Mouse (Mus musculus) embryonic facial prominence, embryonic 15.5 days (tissue): Measurements from ENCODE around the gene 1700015G11Rik. TPM values are rescaled to one million over a fixed set of nuclear protein-coding genes. Genes with fewer than 3 reads are reported as not detected.
A peak's percentile ranks its signal among the peaks of the same experiment; 100 is the strongest.

Experiments
- ATAC-seq: fragments of 200-750 bp; cut with Nextera tagmentation; 2 replicates; pipeline ENCODE4 v1.8.0; 2017; ENCODE audit warnings: low read depth, moderate TSS enrichment; ENCODE audit not compliant: insufficient number of reproducible peaks, low FRiP score, low TSS enrichment
- H3K27ac ChIP-seq: fragments of 300-500 bp; sonication (generic); replicated peaks from 2 replicates; pipeline ENCODE4 v1.5.1; 2015; ENCODE audit warnings: mild to moderate bottlenecking, inconsistent platforms
- H3K27me3 ChIP-seq: fragments of 300-500 bp; sonication (generic); 2 replicates; pipeline ENCODE4 v1.6.1; 2015; ENCODE audit warnings: inconsistent platforms
- H3K36me3 ChIP-seq: fragments of 300-500 bp; sonication (generic); 2 replicates; pipeline ENCODE4 v1.6.1; 2015; ENCODE audit warnings: mild to moderate bottlenecking, inconsistent platforms
- H3K4me1 ChIP-seq: fragments of 300-500 bp; sonication (generic); 2 replicates; pipeline ENCODE4 v1.6.1; 2015; ENCODE audit warnings: inconsistent platforms
- H3K4me2 ChIP-seq: fragments of 300-500 bp; sonication (generic); replicated peaks from 2 replicates; pipeline ENCODE4 v1.6.1; 2015; ENCODE audit warnings: mild to moderate bottlenecking, inconsistent platforms
- H3K4me3 ChIP-seq: fragments of 300-500 bp; sonication (generic); replicated peaks from 2 replicates; pipeline ENCODE4 v1.5.1; 2015; ENCODE audit warnings: mild to moderate bottlenecking, inconsistent platforms
- H3K9ac ChIP-seq: fragments of 300-500 bp; sonication (generic); 2 replicates; pipeline ENCODE4 v1.6.1; 2015; ENCODE audit warnings: inconsistent platforms
- H3K9me3 ChIP-seq: fragments of 300-500 bp; sonication (generic); replicated peaks from 2 replicates; pipeline ENCODE4 v1.6.1; 2016; ENCODE audit warnings: inconsistent platforms
- WGBS: fragments of 180-500 bp; shearing (Covaris S2); methylation state at CpG from one replicate; pipeline ENCODE4 v1.1.7; 2015; 5-methylcytosine and 5-hydroxymethylcytosine counted together
- polyA plus RNA-seq: library from polyadenylated mRNA; unstranded; fragments of >200 nt; fragmentation: Nextera tagmentation; extraction: Ambion mirVana; gene quantifications from 2 replicates; pipeline ENCODE4 v1.2.1, GENCODE M21; 2015

The 1700015G11Rik gene
- polyA plus RNA-seq, 1 experiment from 2014 or later: not detected

- peak within 1 kb of the TSS; percentile 29 for H3K9ac ChIP-seq
Measured at GRCm38 (mm10) chr7:52005511-52006295, 9.8 kb downstream of the 1700015G11Rik start, which contains the start of gene Svip. Gene Svip (minus strand): TSS chr7:52006018.

GRCm38 (mm10) chr7:51991020-51991419, 24.5 kb downstream of the 1700015G11Rik start:
- Histone ChIP-seq H3K9ac (no peak overlapping the region), H3K4me1 (no peaks in the 10 kb centered on the region), H3K4me2 (no peak overlapping the region), H3K27ac (no peak overlapping the region), H3K27me3 (no peaks in the 10 kb centered on the region), H3K36me3 (no peaks in the 10 kb centered on the region), H3K4me3 (no peak overlapping the region), H3K9me3 (no peaks in the 10 kb centered on the region)
- ATAC-seq: no peak
- 88% methylated on average over 3 of the region's 3 CpGs for WGBS

More at GRCm38 (mm10) chr7:52005511-52006295, 9.8 kb downstream of the 1700015G11Rik start, which contains the start of gene Svip:
- H3K9me3 ChIP-seq: no peaks in the 10 kb centered on the region
- peak within 1 kb of the TSS; percentile 90 for H3K4me2 ChIP-seq
- H3K27ac ChIP-seq: 0 out of 2 replicates have a peak within 1 kb of the TSS, but pooled peaks have one; percentile 28
- H3K36me3 ChIP-seq: no peaks in the 10 kb centered on the region
- 0 out of 2 replicates have a peak, but pooled peaks cover 5% of the 10 kb centered on the region for H3K4me1 ChIP-seq
- peak within 1 kb of the TSS; percentile 62 for H3K4me3 ChIP-seq
- peak; percentile 94 for ATAC-seq
- H3K27me3 ChIP-seq: peaks cover 10% of the 10 kb centered on the region
- 1% methylated on average over 41 of the region's 47 CpGs for WGBS

- no peaks in the 10 kb centered on the region for H3K9me3 ChIP-seq
- H3K27ac ChIP-seq: no peak overlapping the region
- WGBS: 60% methylated on average over 6 of the region's 6 CpGs
- no peaks in the 10 kb centered on the region for H3K36me3 ChIP-seq
- H3K4me1 ChIP-seq: peaks cover 3% of the 10 kb centered on the region; the same call in 1 of the 2 replicates
- ATAC-seq: no peak
- H3K4me2 ChIP-seq: no peak overlapping the region
- H3K27me3 ChIP-seq: no peaks in the 10 kb centered on the region
- no peak overlapping the region for H3K4me3 ChIP-seq
- no peak overlapping the region for H3K9ac ChIP-seq
Measured at GRCm38 (mm10) chr7:51986909-51987308, 28.6 kb downstream of the 1700015G11Rik start.

GRCm38 (mm10) chr7:51985763-51986162, 29.8 kb downstream of the 1700015G11Rik start:
- no peak overlapping the region for H3K9ac ChIP-seq
- no peak overlapping the region for H3K4me2 ChIP-seq
- no peaks in the 10 kb centered on the region for H3K9me3 ChIP-seq
- no peaks in the 10 kb centered on the region for H3K27me3 ChIP-seq
- H3K36me3 ChIP-seq: no peaks in the 10 kb centered on the region
- H3K27ac ChIP-seq: no peak overlapping the region
- H3K4me3 ChIP-seq: no peak overlapping the region
- H3K4me1 ChIP-seq: peaks cover 3% of the 10 kb centered on the region; the same call in 1 of the 2 replicates
- WGBS: 66% methylated on average over 6 of the region's 6 CpGs
- peak; percentile 55; the same call in 1 of the 2 replicates for ATAC-seq

GRCm38 (mm10) chr7:51982303-51982702, 33.2 kb downstream of the 1700015G11Rik start:
- Histone ChIP-seq H3K27me3 (no peaks in the 10 kb centered on the region; the same call in 1 of the 2 replicates), H3K9ac (no peak overlapping the region), H3K36me3 (no peaks in the 10 kb centered on the region), H3K4me2 (no peak overlapping the region), H3K27ac (no peak overlapping the region), H3K4me3 (no peak overlapping the region), H3K9me3 (no peaks in the 10 kb centered on the region), H3K4me1 (peaks cover 3% of the 10 kb centered on the region; the same call in 1 of the 2 replicates)
- no peak for ATAC-seq
- 7% methylated on average over 1 of the region's 1 CpGs for WGBS

GRCm38 (mm10) chr7:51979271-51979670, 36.3 kb downstream of the 1700015G11Rik start:
- Histone ChIP-seq H3K27ac (no peak overlapping the region), H3K36me3 (no peaks in the 10 kb centered on the region), H3K4me2 (no peak overlapping the region), H3K4me1 (peaks cover 3% of the 10 kb centered on the region; the same call in 1 of the 2 replicates), H3K27me3 (no peaks in the 10 kb centered on the region; the same call in 1 of the 2 replicates), H3K4me3 (no peak overlapping the region), H3K9ac (no peak overlapping the region), H3K9me3 (no peaks in the 10 kb centered on the region)
- no peak for ATAC-seq
- 42% methylated on average over 5 of the region's 5 CpGs for WGBS

- Histone ChIP-seq H3K27me3 (peaks cover 3% of the 10 kb centered on the region), H3K4me2 (no peak overlapping the region), H3K4me1 (no peaks in the 10 kb centered on the region), H3K9me3 (no peaks in the 10 kb centered on the region), H3K4me3 (no peak overlapping the region), H3K9ac (no peak overlapping the region), H3K36me3 (no peaks in the 10 kb centered on the region), H3K27ac (no peak overlapping the region)
- WGBS: 72% methylated on average over 6 of the region's 6 CpGs
- no peak for ATAC-seq
Measured at GRCm38 (mm10) chr7:51975181-51975580, 40.3 kb downstream of the 1700015G11Rik start.

GRCm38 (mm10) chr7:51973526-51973925, 42.0 kb downstream of the 1700015G11Rik start:
- H3K9ac ChIP-seq: no peak overlapping the region
- no peak for ATAC-seq
- no peaks in the 10 kb centered on the region for H3K36me3 ChIP-seq
- H3K4me3 ChIP-seq: no peak overlapping the region
- 68% methylated on average over 2 of the region's 2 CpGs for WGBS
- H3K4me1 ChIP-seq: peaks cover 5% of the 10 kb centered on the region; the same call in 1 of the 2 replicates
- H3K9me3 ChIP-seq: no peaks in the 10 kb centered on the region
- no peak overlapping the region for H3K4me2 ChIP-seq
- peaks cover 3% of the 10 kb centered on the region for H3K27me3 ChIP-seq
- no peak overlapping the region for H3K27ac ChIP-seq

- Histone ChIP-seq H3K9ac (no peak overlapping the region), H3K27me3 (peaks cover 3% of the 10 kb centered on the region), H3K36me3 (no peaks in the 10 kb centered on the region), H3K27ac (no peak overlapping the region), H3K4me1 (peaks cover 5% of the 10 kb centered on the region; the same call in 1 of the 2 replicates), H3K4me3 (no peak overlapping the region), H3K4me2 (no peak overlapping the region), H3K9me3 (no peaks in the 10 kb centered on the region)
- no peak for ATAC-seq
- 59% methylated on average over 5 of the region's 5 CpGs for whole genome bisulfite sequencing
Measured at GRCm38 (mm10) chr7:51973091-51973490, 42.4 kb downstream of the 1700015G11Rik start.

GRCm38 (mm10) chr7:51972252-51972855, 43.2 kb downstream of the 1700015G11Rik start:
- H3K9ac ChIP-seq: no peak overlapping the region
- H3K4me2 ChIP-seq: no peak overlapping the region
- no peaks in the 10 kb centered on the region for H3K36me3 ChIP-seq
- H3K27ac ChIP-seq: no peak overlapping the region
- H3K4me1 ChIP-seq: peaks cover 5% of the 10 kb centered on the region; the same call in 1 of the 2 replicates
- peaks cover 3% of the 10 kb centered on the region; the same call in 1 of the 2 replicates for H3K27me3 ChIP-seq
- no peak for ATAC-seq
- no peak overlapping the region for H3K4me3 ChIP-seq
- H3K9me3 ChIP-seq: no peaks in the 10 kb centered on the region
- 30% methylated on average over 6 of the region's 6 CpGs for WGBS

GRCm38 (mm10) chr7:51969379-51969778, 46.1 kb downstream of the 1700015G11Rik start:
- no peaks in the 10 kb centered on the region for H3K36me3 ChIP-seq
- ATAC-seq: peak; percentile 64; the same call in 1 of the 2 replicates
- no peaks in the 10 kb centered on the region for H3K9me3 ChIP-seq
- no peak overlapping the region for H3K27ac ChIP-seq
- H3K4me2 ChIP-seq: no peak overlapping the region
- peaks cover 3% of the 10 kb centered on the region; the same call in 1 of the 2 replicates for H3K27me3 ChIP-seq
- no peak overlapping the region for H3K9ac ChIP-seq
- H3K4me3 ChIP-seq: no peak overlapping the region
- peaks cover 5% of the 10 kb centered on the region; the same call in 1 of the 2 replicates for H3K4me1 ChIP-seq
